Mouse (Mus musculus): ENCODE measurements around the gene Il20.

GRCm38 (mm10) chr1:130875910-130876309, 35.3 kb downstream of the Il20 start:
- TF ChIP-seq CTCF (IDR thresholded peaks at IDR 0.05; ENCODE audit: low read depth, low read length) (no peak), POLR2A (IDR thresholded peaks at IDR 0.05; ENCODE audit: borderline replicate concordance, low read depth, low read length) (no peak)
